Mouse (Mus musculus): ENCODE results near the gene Tmtc1. TPM values are rescaled to one million over a fixed set of nuclear protein-coding genes. Genes with fewer than 3 reads are reported as not detected.

The Tmtc1 gene
- polyA plus RNA-seq, 1 experiment from 2014 or later, result 0.81 TPM

GRCm38 (mm10) chr6:148373444-148373843 is 70.7 kb downstream of the Tmtc1 start:
- Histone ChIP-seq H3K4me2 (replicated peaks; ENCODE audit: low read depth) (no peak overlapping the region; the same call in 1 of the 2 replicates), H3K4me3 (ENCODE audit: low read depth, low read length) (no peak overlapping the region), H3K9ac (ENCODE audit: low read depth, low read length) (no peak overlapping the region), H3K36me3 (ENCODE audit: control insufficient read depth, insufficient read depth) (no peaks in the 10 kb centered on the region), H3K27me3 (replicated peaks; ENCODE audit: control insufficient read depth, insufficient read depth, low read length) (no peaks in the 10 kb centered on the region), H3K9me3 (ENCODE audit: control insufficient read depth) (no peaks in the 10 kb centered on the region), H3K4me1 (replicated peaks; ENCODE audit: control insufficient read depth, insufficient read depth, low read length) (no peaks in the 10 kb centered on the region), H3K27ac (ENCODE audit: low read depth, low read length) (no peak overlapping the region)
- peak; percentile 82 for ATAC-seq
- TF ChIP-seq CTCF (IDR thresholded peaks at IDR 0.05; ENCODE audit: low read depth), result peak; percentile 13; the same call in 1 of the 2 replicates
- 33% methylated on average over 2 of the region's 2 CpGs for WGBS

DNA sequence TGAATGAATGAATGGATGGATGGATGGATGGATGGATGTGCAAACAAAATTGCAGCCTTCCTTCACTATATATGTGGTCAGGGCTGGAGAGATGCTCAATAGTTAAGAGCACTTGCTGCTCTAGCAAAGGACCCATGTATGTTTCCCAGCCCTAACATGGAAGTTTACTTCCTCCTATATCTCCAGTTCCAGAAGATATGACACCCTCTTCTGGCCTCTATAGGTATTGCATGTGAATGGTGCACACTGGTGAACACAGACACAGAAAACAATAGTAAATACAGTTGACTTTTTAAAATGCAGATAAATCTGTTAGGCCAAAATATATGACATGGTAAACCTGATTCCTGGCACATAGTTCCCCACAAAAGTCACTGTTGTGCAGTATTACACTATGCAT is 73.0 kb downstream of the Tmtc1 start:
- ATAC-seq, result no peak
- Histone ChIP-seq H3K9me3 (ENCODE audit: control insufficient read depth) (no peaks in the 10 kb centered on the region), H3K4me1 (replicated peaks; ENCODE audit: control insufficient read depth, insufficient read depth, low read length) (no peaks in the 10 kb centered on the region), H3K4me3 (ENCODE audit: low read depth, low read length) (no peak overlapping the region), H3K36me3 (ENCODE audit: control insufficient read depth, insufficient read depth) (no peaks in the 10 kb centered on the region), H3K9ac (ENCODE audit: low read depth, low read length) (no peak overlapping the region), H3K27ac (ENCODE audit: low read depth, low read length) (no peak overlapping the region), H3K27me3 (replicated peaks; ENCODE audit: control insufficient read depth, insufficient read depth, low read length) (no peaks in the 10 kb centered on the region), H3K4me2 (replicated peaks; ENCODE audit: low read depth) (no peak overlapping the region)
- peak; percentile 55 for TF ChIP-seq CTCF (IDR thresholded peaks at IDR 0.05; ENCODE audit: low read depth)

GRCm38 (mm10) chr6:148367094-148367539 is 77.1 kb downstream of the Tmtc1 start:
- H3K36me3 ChIP-seq (ENCODE audit: control insufficient read depth, insufficient read depth), result no peaks in the 10 kb centered on the region
- no peak for TF ChIP-seq CTCF (IDR thresholded peaks at IDR 0.05; ENCODE audit: low read depth)
- 54% methylated on average over 4 of the region's 4 CpGs for WGBS
- no peak overlapping the region for H3K4me3 ChIP-seq (ENCODE audit: low read depth, low read length)
- ATAC-seq, result no peak
- no peak overlapping the region for H3K27ac ChIP-seq (ENCODE audit: low read depth, low read length)
- no peak overlapping the region for H3K4me2 ChIP-seq (replicated peaks; ENCODE audit: low read depth)
- H3K27me3 ChIP-seq (replicated peaks; ENCODE audit: control insufficient read depth, insufficient read depth, low read length), result no peaks in the 10 kb centered on the region
- H3K4me1 ChIP-seq (replicated peaks; ENCODE audit: control insufficient read depth, insufficient read depth, low read length), result no peaks in the 10 kb centered on the region
- H3K9ac ChIP-seq (ENCODE audit: low read depth, low read length), result no peak overlapping the region
- no peaks in the 10 kb centered on the region for H3K9me3 ChIP-seq (ENCODE audit: control insufficient read depth)

- 96% methylated on average over 1 of the region's 1 CpGs for WGBS
- no peak for ATAC-seq
- Histone ChIP-seq H3K27ac (ENCODE audit: low read depth, low read length) (no peak overlapping the region), H3K4me3 (ENCODE audit: low read depth, low read length) (no peak overlapping the region), H3K4me2 (replicated peaks; ENCODE audit: low read depth) (no peak overlapping the region), H3K9ac (ENCODE audit: low read depth, low read length) (no peak overlapping the region), H3K4me1 (replicated peaks; ENCODE audit: control insufficient read depth, insufficient read depth, low read length) (no peaks in the 10 kb centered on the region), H3K36me3 (ENCODE audit: control insufficient read depth, insufficient read depth) (no peaks in the 10 kb centered on the region), H3K9me3 (ENCODE audit: control insufficient read depth) (no peaks in the 10 kb centered on the region), H3K27me3 (replicated peaks; ENCODE audit: control insufficient read depth, insufficient read depth, low read length) (no peaks in the 10 kb centered on the region)
- TF ChIP-seq CTCF (IDR thresholded peaks at IDR 0.05; ENCODE audit: low read depth), result no peak
Observed at GRCm38 (mm10) chr6:148366629-148367028, 77.6 kb downstream of the Tmtc1 start.

- Histone ChIP-seq H3K27me3 (replicated peaks; ENCODE audit: control insufficient read depth, insufficient read depth, low read length) (no peaks in the 10 kb centered on the region), H3K9ac (ENCODE audit: low read depth, low read length) (no peak overlapping the region), H3K36me3 (ENCODE audit: control insufficient read depth, insufficient read depth) (no peaks in the 10 kb centered on the region), H3K4me2 (replicated peaks; ENCODE audit: low read depth) (no peak overlapping the region), H3K4me1 (replicated peaks; ENCODE audit: control insufficient read depth, insufficient read depth, low read length) (no peaks in the 10 kb centered on the region), H3K9me3 (ENCODE audit: control insufficient read depth) (no peaks in the 10 kb centered on the region), H3K4me3 (ENCODE audit: low read depth, low read length) (no peak overlapping the region), H3K27ac (ENCODE audit: low read depth, low read length) (no peak overlapping the region)
- WGBS, result 64% methylated on average over 1 of the region's 1 CpGs
- no peak for TF ChIP-seq CTCF (IDR thresholded peaks at IDR 0.05; ENCODE audit: low read depth)
- ATAC-seq, result no peak
Observed at GRCm38 (mm10) chr6:148363162-148363561, 81.0 kb downstream of the Tmtc1 start.

DNA sequence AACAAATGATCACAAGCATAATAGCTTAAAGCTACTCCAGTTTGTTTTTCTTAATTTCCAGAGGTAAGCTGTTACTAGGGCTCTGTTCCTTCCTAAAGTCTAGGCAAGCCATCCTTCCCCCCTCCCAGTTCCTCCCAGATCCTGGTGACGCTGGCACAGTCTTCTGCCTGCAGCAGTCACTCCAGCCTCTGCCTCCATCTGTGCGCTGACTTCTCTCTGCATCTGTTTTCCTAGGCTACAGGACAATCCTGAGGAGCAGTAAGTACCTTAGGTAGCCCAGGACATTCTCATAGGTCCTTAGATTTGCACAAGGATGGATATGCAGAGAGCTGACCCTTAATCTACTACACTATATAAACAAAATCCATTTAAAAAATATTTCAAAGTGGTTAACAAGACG is 81.7 kb downstream of the Tmtc1 start:
- Histone ChIP-seq H3K4me3 (ENCODE audit: low read depth, low read length) (no peak overlapping the region), H3K27ac (ENCODE audit: low read depth, low read length) (no peak overlapping the region), H3K4me1 (replicated peaks; ENCODE audit: control insufficient read depth, insufficient read depth, low read length) (no peaks in the 10 kb centered on the region), H3K36me3 (ENCODE audit: control insufficient read depth, insufficient read depth) (no peaks in the 10 kb centered on the region), H3K9me3 (ENCODE audit: control insufficient read depth) (no peaks in the 10 kb centered on the region), H3K9ac (ENCODE audit: low read depth, low read length) (no peak overlapping the region), H3K4me2 (replicated peaks; ENCODE audit: low read depth) (no peak overlapping the region), H3K27me3 (replicated peaks; ENCODE audit: control insufficient read depth, insufficient read depth, low read length) (no peaks in the 10 kb centered on the region)
- 62% methylated on average over 3 of the region's 3 CpGs for WGBS
- no peak for TF ChIP-seq CTCF (IDR thresholded peaks at IDR 0.05; ENCODE audit: low read depth)
- no peak for ATAC-seq

DNA sequence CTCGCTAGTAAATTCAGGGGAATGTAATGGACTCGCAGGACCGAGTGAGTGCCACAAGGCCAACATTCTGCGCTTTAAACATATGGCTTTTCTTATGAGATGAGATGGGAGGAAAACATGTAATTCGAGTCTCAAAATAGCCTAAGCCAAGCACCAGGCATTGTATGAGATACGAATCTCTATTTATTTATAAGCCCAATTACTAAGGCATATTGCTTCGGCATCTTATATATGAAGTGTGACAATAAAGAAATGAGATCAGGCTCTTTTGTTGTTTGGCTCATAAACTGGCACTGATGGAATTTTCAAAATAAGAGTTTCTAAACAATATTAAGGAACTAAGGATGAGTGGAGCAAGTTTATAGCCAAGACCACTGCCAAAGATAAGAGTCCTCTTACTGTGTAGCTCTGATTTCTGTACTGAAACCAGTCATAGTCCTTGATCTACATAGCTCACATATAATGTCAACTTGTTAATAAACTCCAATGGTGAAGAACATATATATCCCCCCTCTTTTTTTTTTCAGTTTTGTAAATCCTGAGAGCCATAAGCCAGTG is 84.8 kb downstream of the Tmtc1 start:
- Histone ChIP-seq H3K9me3 (ENCODE audit: control insufficient read depth) (no peaks in the 10 kb centered on the region), H3K27ac (ENCODE audit: low read depth, low read length) (no peak overlapping the region), H3K4me3 (ENCODE audit: low read depth, low read length) (no peak overlapping the region), H3K27me3 (replicated peaks; ENCODE audit: control insufficient read depth, insufficient read depth, low read length) (no peaks in the 10 kb centered on the region), H3K4me2 (replicated peaks; ENCODE audit: low read depth) (no peak overlapping the region), H3K9ac (ENCODE audit: low read depth, low read length) (no peak overlapping the region), H3K4me1 (replicated peaks; ENCODE audit: control insufficient read depth, insufficient read depth, low read length) (no peaks in the 10 kb centered on the region), H3K36me3 (ENCODE audit: control insufficient read depth, insufficient read depth) (no peaks in the 10 kb centered on the region)
- TF ChIP-seq CTCF (IDR thresholded peaks at IDR 0.05; ENCODE audit: low read depth), result no peak
- ATAC-seq, result no peak
- 86% methylated on average over 7 of the region's 7 CpGs for WGBS

Measured in intestine, postnatal 0 days (tissue).